Mouse (Mus musculus): ENCODE data around the gene Rasgef1b. TPM values are rescaled to one million over a fixed set of nuclear protein-coding genes. Genes with fewer than 3 reads are reported as not detected.

Rasgef1b gene
- polyA plus RNA-seq, 1 experiment from 2014 or later: 16.3 TPM

DNA sequence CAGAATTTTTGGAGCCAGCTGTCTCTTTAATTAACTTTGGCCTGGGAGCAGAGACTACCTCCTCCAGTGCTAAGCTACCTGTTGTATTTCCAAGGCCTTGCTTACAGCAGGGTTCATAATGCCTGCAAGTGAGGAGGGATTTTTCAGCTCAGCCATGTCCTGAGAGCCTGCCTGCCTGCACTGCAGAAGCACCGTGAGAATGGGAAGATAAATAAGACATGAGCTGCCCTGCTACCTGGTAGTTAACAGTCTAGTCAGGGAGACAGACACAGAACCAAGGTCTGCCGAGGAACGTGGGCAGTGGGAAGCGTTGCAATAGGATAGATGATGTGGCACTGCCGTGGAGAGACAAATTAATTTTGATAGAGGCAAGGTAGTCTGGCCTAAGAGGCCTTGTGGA is 277.4 kb downstream of the Rasgef1b start:
- Histone ChIP-seq H3K9me3 (no peaks in the 10 kb centered on the region), H3K4me2 (no peak overlapping the region), H3K27me3 (no peaks in the 10 kb centered on the region), H3K4me1 (peaks cover 12% of the 10 kb centered on the region), H3K4me3 (no peak overlapping the region), H3K9ac (no peak overlapping the region), H3K27ac (0 out of 2 replicates have a peak overlapping the region, but pooled peaks have one; percentile 68), H3K36me3 (no peaks in the 10 kb centered on the region)
- 43% methylated on average over 5 of the region's 5 CpGs for WGBS
- no peak for ATAC-seq (ENCODE audit: borderline replicate concordance, extremely low read depth, low FRiP score, low TSS enrichment)

DNA sequence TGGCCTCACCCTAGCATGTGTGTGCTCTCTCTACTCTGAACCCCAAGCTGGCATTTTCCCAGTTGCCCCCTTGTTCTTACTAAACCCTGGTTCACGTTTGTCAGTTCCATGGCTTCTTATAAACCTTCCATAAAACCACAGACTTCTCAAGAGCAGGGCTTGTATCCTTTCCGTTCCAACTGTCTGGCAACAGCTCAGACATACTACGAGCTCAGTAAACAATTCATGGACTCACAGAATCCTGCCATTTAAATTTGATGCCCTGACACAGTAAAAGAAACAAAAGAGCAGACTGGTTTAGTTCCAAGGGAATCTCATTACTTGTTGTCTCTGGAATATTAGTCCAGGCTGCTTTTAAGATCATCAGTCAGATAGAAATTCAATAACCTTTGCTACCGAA is 277.9 kb downstream of the Rasgef1b start:
- 33% methylated on average over 4 of the region's 4 CpGs for WGBS

DNA sequence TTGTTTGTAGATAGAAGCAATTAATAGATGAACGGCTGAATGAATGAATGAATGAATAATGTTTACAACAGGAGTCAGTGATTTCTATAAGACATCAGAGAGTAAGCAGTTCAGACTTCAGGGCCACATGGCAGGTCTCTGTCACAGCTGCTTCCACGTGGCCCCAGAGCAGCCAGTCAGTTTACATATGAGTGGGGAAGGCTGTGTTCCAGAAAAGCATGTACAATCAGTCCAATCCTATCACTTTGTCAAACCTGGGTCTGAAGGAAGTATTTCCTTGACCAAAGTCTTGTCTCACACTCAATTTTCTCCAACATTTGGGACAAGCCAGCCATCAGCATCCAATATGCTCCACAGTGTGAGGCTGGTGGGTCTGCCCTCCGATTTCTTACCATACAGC is 278.4 kb downstream of the Rasgef1b start:
- Histone ChIP-seq H3K36me3 (no peaks in the 10 kb centered on the region), H3K9me3 (no peaks in the 10 kb centered on the region), H3K9ac (no peak overlapping the region), H3K27ac (peak overlapping the region; percentile 68), H3K4me3 (no peak overlapping the region), H3K4me1 (peaks cover 12% of the 10 kb centered on the region), H3K27me3 (no peaks in the 10 kb centered on the region), H3K4me2 (no peak overlapping the region)
- ATAC-seq (ENCODE audit: borderline replicate concordance, extremely low read depth, low FRiP score, low TSS enrichment): peak; percentile 88
- 36% methylated on average over 3 of the region's 3 CpGs for WGBS

More for the DNA sequence above, 277.9 kb downstream of the Rasgef1b start:
- Histone ChIP-seq H3K27me3 (no peaks in the 10 kb centered on the region), H3K36me3 (no peaks in the 10 kb centered on the region), H3K4me2 (no peak overlapping the region), H3K9me3 (no peaks in the 10 kb centered on the region), H3K27ac (peak overlapping the region; percentile 68), H3K4me3 (no peak overlapping the region), H3K9ac (no peak overlapping the region), H3K4me1 (peaks cover 12% of the 10 kb centered on the region)
- ATAC-seq (ENCODE audit: borderline replicate concordance, extremely low read depth, low FRiP score, low TSS enrichment): peak; percentile 69; the same call in 1 of the 2 replicates

DNA sequence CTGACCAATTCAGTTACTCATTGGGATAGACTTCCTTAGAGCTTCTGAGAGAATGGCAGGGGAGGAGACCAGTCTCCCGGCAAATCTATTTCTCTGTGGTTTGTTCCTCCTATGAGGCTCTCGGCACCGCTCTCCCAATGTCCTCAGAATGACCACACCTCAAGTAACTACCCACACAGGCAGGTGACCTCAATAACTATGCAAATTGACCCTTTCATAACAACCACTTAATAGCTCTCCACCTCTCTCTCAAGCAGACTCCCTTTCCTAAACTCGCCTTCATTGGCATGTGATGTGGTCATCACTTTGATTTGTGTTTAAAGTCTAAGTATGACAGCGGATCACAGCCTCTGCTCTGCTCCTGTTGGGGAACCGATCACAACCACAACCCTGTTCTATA is 281.4 kb downstream of the Rasgef1b start:
- peaks cover 12% of the 10 kb centered on the region for H3K4me1 ChIP-seq
- WGBS: 81% methylated on average over 6 of the region's 6 CpGs
- H3K27me3 ChIP-seq: no peaks in the 10 kb centered on the region
- H3K9ac ChIP-seq: no peak overlapping the region
- H3K36me3 ChIP-seq: no peaks in the 10 kb centered on the region
- no peak overlapping the region for H3K27ac ChIP-seq
- H3K4me3 ChIP-seq: no peak overlapping the region
- no peak overlapping the region for H3K4me2 ChIP-seq
- H3K9me3 ChIP-seq: no peaks in the 10 kb centered on the region
- ATAC-seq (ENCODE audit: borderline replicate concordance, extremely low read depth, low FRiP score, low TSS enrichment): no peak

DNA sequence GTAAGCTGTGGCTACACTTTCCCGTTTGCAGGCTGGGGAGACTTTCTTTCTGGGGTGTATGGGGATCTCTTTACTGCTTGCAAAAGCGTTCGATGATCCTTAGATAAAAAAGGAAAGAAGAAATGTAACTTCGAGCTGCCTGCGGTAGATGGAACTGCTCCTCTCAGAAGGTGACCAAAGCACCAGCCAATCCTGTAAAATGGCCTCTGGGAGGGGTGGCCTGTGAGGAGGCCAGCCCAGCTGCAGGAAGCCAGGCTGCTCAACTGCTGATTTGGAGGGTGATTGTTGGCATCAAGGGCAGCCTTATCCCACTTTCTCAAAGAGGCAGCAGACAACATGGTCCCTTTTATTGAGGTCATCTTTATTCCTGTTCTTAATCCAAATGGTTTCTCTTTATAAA is 283.6 kb downstream of the Rasgef1b start:
- no peak for ATAC-seq (ENCODE audit: borderline replicate concordance, extremely low read depth, low FRiP score, low TSS enrichment)
- Histone ChIP-seq H3K4me2 (no peak overlapping the region), H3K9ac (no peak overlapping the region), H3K9me3 (no peaks in the 10 kb centered on the region), H3K36me3 (no peaks in the 10 kb centered on the region), H3K27ac (no peak overlapping the region), H3K4me3 (no peak overlapping the region), H3K27me3 (no peaks in the 10 kb centered on the region), H3K4me1 (peaks cover 3% of the 10 kb centered on the region; the same call in 1 of the 2 replicates)
- 80% methylated on average over 5 of the region's 5 CpGs for WGBS

DNA sequence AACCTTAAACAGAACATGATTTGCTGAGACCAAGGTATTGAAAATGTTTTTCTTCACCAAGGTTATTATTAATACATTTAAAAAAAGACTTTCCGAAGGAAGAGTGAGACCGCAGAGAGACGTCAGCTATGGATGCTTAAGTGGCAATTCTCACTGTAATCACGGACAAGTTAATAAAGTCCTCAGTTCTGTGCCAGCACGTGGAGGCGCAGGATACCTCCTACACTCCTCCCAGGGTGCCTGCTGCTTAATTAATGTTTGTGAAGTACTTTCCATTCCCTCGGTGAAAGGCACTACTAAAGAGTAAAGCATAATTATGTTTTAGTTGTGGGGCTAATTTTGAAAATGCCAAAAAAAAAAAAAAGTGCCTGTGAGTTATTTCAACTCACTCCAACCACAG is 284.1 kb downstream of the Rasgef1b start:
- Histone ChIP-seq H3K4me2 (no peak overlapping the region), H3K36me3 (no peaks in the 10 kb centered on the region), H3K27me3 (no peaks in the 10 kb centered on the region), H3K9me3 (no peaks in the 10 kb centered on the region), H3K9ac (no peak overlapping the region), H3K4me3 (no peak overlapping the region), H3K4me1 (peaks cover 2% of the 10 kb centered on the region; the same call in 1 of the 2 replicates), H3K27ac (no peak overlapping the region)
- 74% methylated on average over 7 of the region's 7 CpGs for WGBS
- no peak for ATAC-seq (ENCODE audit: borderline replicate concordance, extremely low read depth, low FRiP score, low TSS enrichment)

DNA sequence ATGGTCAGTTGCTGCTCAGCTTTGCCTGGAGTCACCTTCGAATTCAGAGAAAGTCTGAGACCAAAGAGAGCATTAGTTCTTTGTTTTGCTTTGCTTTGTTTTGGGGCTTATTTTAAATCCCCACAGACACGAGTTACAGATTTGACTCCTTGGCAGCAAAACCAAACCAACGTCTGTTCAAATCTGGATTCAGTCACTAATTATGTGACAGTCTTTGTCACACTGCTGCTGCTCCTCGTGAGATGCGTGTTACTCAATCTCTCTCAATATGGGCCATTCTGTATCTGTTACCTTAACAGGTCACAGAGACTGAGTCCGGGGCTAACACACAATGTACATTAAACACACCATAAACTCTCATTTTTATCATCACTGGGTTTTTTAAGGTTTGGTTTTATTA is 288.8 kb downstream of the Rasgef1b start:
- Histone ChIP-seq H3K4me1 (peaks cover 5% of the 10 kb centered on the region; the same call in 1 of the 2 replicates), H3K4me2 (no peak overlapping the region), H3K9ac (no peak overlapping the region), H3K27me3 (no peaks in the 10 kb centered on the region), H3K4me3 (no peak overlapping the region), H3K27ac (no peak overlapping the region), H3K36me3 (no peaks in the 10 kb centered on the region), H3K9me3 (no peaks in the 10 kb centered on the region)
- 59% methylated on average over 6 of the region's 6 CpGs for WGBS
- no peak for ATAC-seq (ENCODE audit: borderline replicate concordance, extremely low read depth, low FRiP score, low TSS enrichment)

DNA sequence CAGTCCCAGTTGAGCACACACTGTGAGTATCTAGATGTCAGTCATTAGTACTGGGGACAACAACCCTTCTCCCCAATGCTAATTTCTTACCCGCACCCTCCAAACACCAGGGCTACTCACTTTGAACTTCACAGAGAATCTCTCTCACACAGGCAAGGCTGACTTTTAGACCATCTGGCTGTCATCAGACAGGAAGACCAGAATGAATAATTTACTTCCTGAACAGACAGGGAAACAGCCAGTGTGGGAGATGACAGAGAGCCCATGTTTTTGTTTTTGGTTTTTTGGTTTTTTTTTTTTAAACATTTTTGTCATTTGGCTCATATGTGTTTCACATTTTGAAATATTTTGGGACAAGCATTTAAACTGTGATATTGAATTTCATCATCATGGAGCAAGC is 290.3 kb downstream of the Rasgef1b start:
- ATAC-seq (ENCODE audit: borderline replicate concordance, extremely low read depth, low FRiP score, low TSS enrichment): no peak
- no peak overlapping the region for H3K4me3 ChIP-seq
- no peak overlapping the region for H3K4me2 ChIP-seq
- no peaks in the 10 kb centered on the region for H3K36me3 ChIP-seq
- H3K9ac ChIP-seq: no peak overlapping the region
- no peak overlapping the region for H3K27ac ChIP-seq
- H3K27me3 ChIP-seq: no peaks in the 10 kb centered on the region
- 44% methylated on average over 1 of the region's 1 CpGs for WGBS
- H3K4me1 ChIP-seq: peaks cover 5% of the 10 kb centered on the region; the same call in 1 of the 2 replicates
- H3K9me3 ChIP-seq: no peaks in the 10 kb centered on the region

DNA sequence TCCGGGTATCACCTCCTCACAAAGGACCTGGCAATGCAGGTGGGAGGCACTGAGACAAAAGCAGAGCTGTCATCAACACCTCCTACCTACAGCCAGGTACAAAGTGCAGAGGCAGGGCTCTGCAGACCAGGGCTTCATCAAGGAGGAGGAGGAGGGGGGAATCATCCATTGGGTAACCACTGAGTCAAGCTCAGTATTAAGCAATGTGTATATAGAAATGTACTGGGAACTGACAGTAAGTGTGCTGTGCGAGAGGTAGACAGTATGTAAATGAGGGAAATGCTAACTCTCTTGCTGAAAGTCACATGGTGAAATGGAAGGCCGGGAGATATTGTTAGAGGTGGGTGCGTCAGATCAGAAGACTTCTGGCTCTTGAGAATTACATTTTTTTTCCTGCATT is 294.6 kb downstream of the Rasgef1b start:
- 79% methylated on average over 4 of the region's 4 CpGs for WGBS
- Histone ChIP-seq H3K36me3 (no peaks in the 10 kb centered on the region), H3K4me3 (no peak overlapping the region), H3K4me1 (peaks cover 5% of the 10 kb centered on the region; the same call in 1 of the 2 replicates), H3K4me2 (no peak overlapping the region), H3K27me3 (no peaks in the 10 kb centered on the region), H3K27ac (no peak overlapping the region), H3K9me3 (no peaks in the 10 kb centered on the region), H3K9ac (no peak overlapping the region)
- no peak for ATAC-seq (ENCODE audit: borderline replicate concordance, extremely low read depth, low FRiP score, low TSS enrichment)

DNA sequence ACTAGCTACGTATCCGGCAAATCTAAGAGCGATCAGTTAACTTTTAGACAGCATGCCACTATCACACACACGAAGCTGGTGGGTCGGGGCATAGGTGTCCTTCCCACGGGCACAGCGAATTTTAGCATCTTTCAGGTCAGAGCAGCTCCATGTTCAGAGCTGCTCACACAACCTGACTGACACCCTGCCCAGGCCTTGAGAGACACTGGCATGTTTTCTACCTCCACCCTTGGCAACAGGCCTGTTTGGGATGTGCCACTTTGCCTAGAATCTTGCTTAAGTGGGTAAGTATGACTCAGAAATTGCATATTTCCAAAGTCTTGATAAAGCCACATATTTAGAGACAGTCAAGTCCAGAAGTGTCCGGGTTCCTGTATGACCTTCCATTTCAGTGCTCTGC is 296.4 kb downstream of the Rasgef1b start:
- Histone ChIP-seq H3K4me3 (no peak overlapping the region), H3K4me1 (peaks cover 14% of the 10 kb centered on the region; the same call in 1 of the 2 replicates), H3K27me3 (no peaks in the 10 kb centered on the region), H3K9me3 (no peaks in the 10 kb centered on the region), H3K36me3 (no peaks in the 10 kb centered on the region), H3K27ac (no peak overlapping the region), H3K4me2 (no peak overlapping the region), H3K9ac (no peak overlapping the region)
- ATAC-seq (ENCODE audit: borderline replicate concordance, extremely low read depth, low FRiP score, low TSS enrichment): no peak
- 86% methylated on average over 8 of the region's 8 CpGs for WGBS

DNA sequence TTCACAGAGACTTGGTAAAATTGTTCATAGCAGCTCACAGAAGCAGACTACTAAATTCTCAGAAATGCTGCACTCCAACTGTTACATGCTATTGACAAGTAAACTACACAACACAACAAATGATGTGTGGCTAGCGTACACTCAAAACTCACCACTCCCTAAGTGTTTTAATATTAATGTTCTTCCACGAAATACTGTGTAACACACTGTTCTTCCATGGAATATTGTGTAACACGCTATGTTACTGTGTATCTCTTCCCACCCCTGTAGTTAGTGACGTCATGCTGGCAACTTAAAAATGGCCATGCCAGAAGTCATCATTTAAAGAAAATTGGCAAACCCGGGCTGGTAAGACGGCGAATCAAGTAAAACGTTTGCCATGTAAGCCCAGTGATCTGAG is 299.6 kb downstream of the Rasgef1b start:
- H3K4me2 ChIP-seq: no peak overlapping the region
- H3K27me3 ChIP-seq: no peaks in the 10 kb centered on the region
- H3K4me1 ChIP-seq: peaks cover 14% of the 10 kb centered on the region; the same call in 1 of the 2 replicates
- H3K36me3 ChIP-seq: no peaks in the 10 kb centered on the region
- H3K9ac ChIP-seq: no peak overlapping the region
- no peak; the same call in 1 of the 2 replicates for ATAC-seq (ENCODE audit: borderline replicate concordance, extremely low read depth, low FRiP score, low TSS enrichment)
- peak overlapping the region; percentile 31; the same call in 1 of the 2 replicates for H3K27ac ChIP-seq
- WGBS: 62% methylated on average over 8 of the region's 8 CpGs
- H3K4me3 ChIP-seq: no peak overlapping the region
- no peaks in the 10 kb centered on the region for H3K9me3 ChIP-seq

DNA sequence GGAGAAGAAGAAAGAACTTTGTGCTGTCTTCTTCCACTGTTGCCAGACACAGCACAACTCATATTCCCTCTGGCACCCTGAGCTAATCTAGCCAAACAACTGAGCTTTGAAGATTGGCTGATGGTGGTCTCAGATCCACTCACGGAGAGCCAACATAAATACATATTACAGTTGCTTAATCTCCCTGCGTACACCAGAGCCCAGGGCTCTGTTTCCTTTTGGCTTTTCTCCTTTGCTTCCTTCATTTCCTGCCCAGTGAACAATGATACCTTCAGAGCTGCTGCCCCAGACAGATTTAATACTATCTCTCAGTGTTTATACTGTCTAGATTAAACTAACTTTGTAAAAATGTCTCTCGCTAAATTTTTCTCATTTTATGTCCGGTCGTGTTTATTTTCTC is 300.2 kb downstream of the Rasgef1b start:
- Histone ChIP-seq H3K4me2 (no peak overlapping the region), H3K27me3 (no peaks in the 10 kb centered on the region), H3K36me3 (no peaks in the 10 kb centered on the region), H3K27ac (peak overlapping the region; percentile 31; the same call in 1 of the 2 replicates), H3K9me3 (no peaks in the 10 kb centered on the region), H3K9ac (no peak overlapping the region), H3K4me3 (no peak overlapping the region), H3K4me1 (peaks cover 14% of the 10 kb centered on the region; the same call in 1 of the 2 replicates)
- WGBS: 20% methylated on average over 5 of the region's 5 CpGs
- peak; percentile 42; the same call in 1 of the 2 replicates for ATAC-seq (ENCODE audit: borderline replicate concordance, extremely low read depth, low FRiP score, low TSS enrichment)

DNA sequence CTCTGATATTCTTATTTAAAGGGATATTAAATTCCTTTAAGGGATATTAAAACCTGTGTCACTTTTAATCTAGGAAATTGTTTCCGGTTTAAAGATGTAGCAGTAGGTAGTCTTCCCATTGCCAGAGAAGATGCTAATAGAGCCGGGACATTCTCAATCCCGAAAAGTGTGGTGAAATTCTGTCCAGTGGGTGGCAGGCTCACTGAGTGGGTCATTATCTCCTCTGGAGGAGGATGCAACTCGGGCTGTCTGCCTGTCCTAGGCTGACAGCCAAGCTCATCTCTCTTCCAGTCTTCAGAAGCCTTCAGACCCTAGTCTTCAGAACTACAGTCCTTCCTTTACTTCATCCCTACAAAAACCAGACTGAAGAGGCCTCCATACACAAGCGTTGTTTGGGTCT is 305.6 kb downstream of the Rasgef1b start:
- Histone ChIP-seq H3K4me2 (no peak overlapping the region), H3K9me3 (no peaks in the 10 kb centered on the region), H3K27me3 (no peaks in the 10 kb centered on the region), H3K27ac (no peak overlapping the region), H3K4me1 (peaks cover 14% of the 10 kb centered on the region), H3K9ac (no peak overlapping the region), H3K36me3 (no peaks in the 10 kb centered on the region), H3K4me3 (no peak overlapping the region)
- no peak for ATAC-seq (ENCODE audit: borderline replicate concordance, extremely low read depth, low FRiP score, low TSS enrichment)
- 67% methylated on average over 5 of the region's 5 CpGs for WGBS
